Mouse (Mus musculus) kidney, adult 8-10 months (tissue): ENCODE results near the gene Caskin1.

ENCODE experiments used
- DNase-seq, 2 experiments: peaks; one replicate each; pipeline ENCODE4 v3.0.0; 2022

Caskin1 gene

GRCm38 (mm10) chr17:24533099-24533992 lies 44.9 kb downstream of the Caskin1 start:
- DNase-seq: peak; percentile 89 to 91

DNA sequence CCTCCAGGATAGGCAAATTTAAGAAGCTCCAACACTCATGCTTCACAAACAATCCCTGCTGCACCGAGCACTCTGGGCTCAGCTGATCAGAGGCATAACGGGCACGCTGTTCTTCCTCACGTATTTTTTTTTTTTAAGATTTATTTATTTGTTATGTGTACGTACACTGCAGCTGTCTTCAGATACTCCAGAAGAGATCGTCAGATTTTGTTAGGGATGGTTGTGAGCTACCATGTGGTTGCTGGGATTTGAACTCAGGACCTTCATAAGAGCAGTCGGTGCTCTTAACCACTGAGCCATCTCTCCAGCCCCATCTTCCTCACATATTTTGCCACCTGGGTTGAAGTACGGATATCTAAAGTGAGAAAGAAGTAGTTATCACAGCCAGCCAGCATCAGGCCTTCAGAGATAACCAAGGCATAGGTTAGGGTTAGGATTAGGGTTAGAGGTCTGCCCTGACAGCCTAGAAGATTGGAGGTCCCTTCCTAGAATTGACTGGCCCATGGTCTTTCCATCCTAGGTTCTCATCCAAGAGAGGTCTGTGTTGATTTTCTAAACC lies 45.8 kb downstream of the Caskin1 start, which contains the start of gene Rab26:
Rab26 (minus strand) TSS at position 51 of the 559 bp plus-strand sequence.
- DNase-seq: no peak

DNA sequence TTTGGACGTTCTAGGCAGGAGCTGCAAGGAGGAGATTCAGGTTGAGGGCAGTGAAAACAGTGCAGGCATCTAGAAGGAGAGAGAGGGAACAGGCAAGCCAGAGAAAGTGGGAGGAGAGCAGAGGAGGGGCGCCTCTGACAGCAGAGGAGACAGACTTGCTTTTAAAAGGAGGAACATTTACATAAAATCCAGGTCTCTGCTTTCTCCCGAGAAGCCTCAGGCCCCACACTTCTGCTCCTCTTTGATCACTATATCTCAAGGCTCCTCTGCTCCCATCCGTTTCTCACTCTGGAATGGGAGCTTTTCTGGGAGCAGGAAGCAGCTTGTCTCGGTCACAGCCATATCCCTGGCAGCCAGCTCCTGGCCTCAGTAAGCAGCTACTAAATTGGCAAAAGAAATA lies 46.9 kb downstream of the Caskin1 start:
- no peak for DNase-seq

DNA sequence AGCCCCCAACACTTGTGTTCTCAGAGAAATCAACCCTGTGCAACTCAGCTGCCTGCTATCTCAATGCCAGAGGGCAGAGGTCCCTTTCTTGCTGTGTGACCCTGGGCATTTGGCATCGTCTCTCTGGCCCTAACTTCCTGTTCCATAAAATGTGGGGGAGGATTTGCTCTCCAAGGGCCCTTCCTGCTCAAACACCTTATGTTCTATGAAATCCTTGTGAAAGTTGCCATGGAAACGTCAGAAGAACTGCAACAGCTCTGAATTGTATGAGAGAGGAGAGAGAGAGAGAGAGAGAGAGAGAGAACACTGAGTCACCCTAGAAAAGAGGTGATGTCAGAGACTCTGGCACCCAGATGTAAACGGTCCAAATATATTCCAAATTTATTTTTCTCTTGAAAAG lies 49.1 kb downstream of the Caskin1 start:
- no peak for DNase-seq

DNA sequence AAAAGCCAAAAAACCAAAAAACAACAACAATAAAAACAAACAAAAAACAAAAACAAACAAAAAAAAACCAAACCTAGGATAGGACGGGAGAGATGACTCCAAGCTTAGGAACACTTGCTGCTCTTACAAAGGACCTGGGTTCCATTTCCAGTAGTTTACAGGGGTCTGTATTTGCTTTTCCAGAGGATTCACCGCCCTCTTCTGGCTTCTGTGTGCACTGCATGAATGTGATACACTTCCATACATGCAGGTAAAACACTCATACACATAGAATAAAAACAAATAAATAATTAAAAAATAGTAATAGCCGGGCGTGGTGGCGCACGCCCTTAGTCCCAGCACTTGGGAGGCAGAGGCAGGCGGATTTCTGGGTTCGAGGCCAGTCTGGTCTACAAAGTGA lies 50.5 kb downstream of the Caskin1 start:
- DNase-seq: peak in 1 of 2 experiments; percentile 68

DNA sequence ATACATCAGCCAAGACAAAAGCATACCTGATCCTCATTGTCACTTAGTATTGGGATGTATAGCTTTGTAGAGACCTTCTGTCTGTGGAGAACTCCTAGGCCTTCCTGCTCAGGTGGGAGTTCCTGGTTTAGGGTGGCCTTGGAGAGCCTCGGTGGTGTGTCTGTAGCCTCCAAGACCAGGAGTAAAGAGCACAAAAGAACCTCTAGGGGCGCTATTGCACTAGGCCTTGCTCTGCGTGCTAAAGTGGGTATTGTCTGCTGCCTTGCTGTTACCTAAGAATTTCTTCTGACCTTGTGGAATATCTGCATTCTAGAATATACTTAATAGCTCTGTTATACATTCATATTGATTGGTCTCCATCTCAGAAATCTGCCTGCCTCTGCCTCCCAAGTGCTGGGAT lies 52.0 kb downstream of the Caskin1 start:
- DNase-seq: peak; percentile 55 to 56

DNA sequence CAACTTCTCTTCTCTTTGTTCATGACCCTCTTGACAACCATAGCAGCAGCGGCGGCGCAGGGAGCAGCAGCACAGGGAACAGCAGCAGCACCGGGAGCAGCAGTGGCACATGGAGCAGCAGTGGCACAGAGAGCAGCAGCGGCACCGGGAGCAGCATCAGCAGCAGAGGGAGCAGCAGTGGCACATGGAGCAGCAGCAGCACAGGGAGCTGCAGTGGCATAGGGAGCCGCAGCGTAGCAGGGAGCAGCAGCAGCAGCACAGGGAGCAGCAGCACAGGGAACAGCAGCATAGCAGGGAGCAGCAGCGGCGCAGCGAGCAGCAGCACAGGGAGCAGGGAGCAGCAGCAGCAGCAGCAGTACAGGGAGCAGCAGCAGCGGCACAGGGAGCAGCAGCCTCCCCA lies 56.2 kb downstream of the Caskin1 start:
- DNase-seq: no peak

DNA sequence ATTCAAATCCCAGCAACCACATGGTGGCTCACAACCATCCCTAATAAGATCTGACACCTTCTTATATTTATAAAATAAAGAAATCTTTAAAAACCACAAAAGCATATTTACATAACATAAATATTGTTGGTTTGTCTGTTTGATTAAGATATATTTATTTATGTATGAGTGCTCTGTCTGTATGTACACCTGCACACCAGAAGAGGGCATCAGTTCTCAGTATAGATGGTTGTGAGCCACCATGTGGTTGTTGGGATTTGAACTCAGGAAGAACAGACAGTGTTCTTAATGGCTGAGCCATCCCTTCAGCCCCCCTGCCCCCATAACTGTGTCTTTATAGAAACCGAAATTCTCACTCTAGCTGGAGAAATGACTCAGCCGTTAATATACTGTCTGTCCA lies 56.8 kb downstream of the Caskin1 start:
- no peak for DNase-seq

- peak in 1 of 2 experiments; percentile 35 for DNase-seq
Observed at GRCm38 (mm10) chr17:24546234-24546633, 57.8 kb downstream of the Caskin1 start.

DNA sequence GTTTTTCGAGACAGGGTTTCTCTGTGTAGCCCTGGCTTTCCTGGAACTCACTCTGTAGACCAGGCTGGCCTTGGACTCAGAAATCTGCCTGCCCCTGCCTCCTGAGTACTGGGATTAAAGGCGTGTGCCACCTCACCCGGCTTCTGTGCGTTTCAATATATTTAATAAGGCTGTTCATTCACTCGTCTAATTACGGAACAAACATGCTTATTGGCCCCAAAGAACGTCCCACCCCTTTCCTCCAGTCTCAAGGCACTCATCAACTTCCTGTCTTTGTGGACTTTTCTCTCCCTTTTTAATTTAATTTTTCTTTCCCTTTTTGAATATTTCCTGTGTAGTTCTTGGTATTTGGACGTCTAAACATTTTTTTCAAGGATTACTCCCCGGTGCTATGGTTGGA lies 60.0 kb downstream of the Caskin1 start:
- peak in 1 of 2 experiments; percentile 53 for DNase-seq

GRCm38 (mm10) chr17:24548921-24549617 lies 60.7 kb downstream of the Caskin1 start:
- DNase-seq: peak; percentile 77 to 79

- DNase-seq: peak; percentile 99
Observed at GRCm38 (mm10) chr17:24549618-24550415, 61.4 kb downstream of the Caskin1 start, which contains the start of gene Pkd1. Pkd1 (plus strand) TSS chr17:24549834.

DNA sequence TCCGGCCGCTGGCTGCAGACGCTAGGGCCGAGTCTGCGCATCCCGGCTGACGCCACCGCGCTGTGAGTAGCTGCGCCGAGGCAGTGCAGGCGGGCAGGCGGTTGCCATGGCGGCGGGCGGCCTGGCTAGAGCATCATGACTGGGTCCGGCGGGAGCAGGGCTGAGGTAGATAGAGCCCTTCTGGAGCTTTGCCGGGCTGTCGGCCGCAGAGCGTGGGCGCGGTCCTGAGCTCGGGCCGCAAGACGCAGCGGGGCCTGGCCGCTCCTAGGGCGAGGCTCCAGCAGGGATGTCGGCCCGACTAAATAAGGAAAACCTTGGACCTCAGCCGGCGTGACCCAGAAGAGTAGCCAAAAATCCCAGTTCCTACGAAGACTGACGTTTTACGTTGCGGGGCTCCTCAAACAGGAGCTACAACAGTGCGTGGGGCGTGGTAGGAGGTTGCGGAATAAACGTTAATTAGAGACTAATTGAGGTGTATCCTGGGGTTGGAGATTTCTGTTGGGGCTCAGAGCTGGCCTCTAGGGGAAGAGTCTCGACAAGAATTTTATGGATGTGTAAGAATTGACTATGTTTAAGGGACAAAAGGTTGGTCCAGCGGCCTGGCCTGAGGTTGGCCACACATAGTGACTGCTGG lies 62.1 kb downstream of the Caskin1 start:
- peak; percentile 67 to 70 for DNase-seq

GRCm38 (mm10) chr17:24551050-24551444 lies 62.6 kb downstream of the Caskin1 start:
- DNase-seq: no peak

GRCm38 (mm10) chr17:24557091-24557490 lies 68.7 kb downstream of the Caskin1 start:
- no peak for DNase-seq
